Mouse (Mus musculus) gastrocnemius, postnatal 25 days (tissue): ENCODE results near the gene Cenpo. TPM values are rescaled to one million over a fixed set of nuclear protein-coding genes. Genes with fewer than 3 reads are reported as not detected.
A peak's percentile ranks its signal among the peaks of the same experiment; 100 is the strongest.

Experiments used
- DNase-seq: peaks from one replicate; pipeline ENCODE4 v3.0.0; 2022
- total RNA-seq, 2 experiments: library from RNA; stranded (reverse); gene quantifications; 1 replicate in 1 of 2; 2 replicates in 1 of 2; pipeline ENCODE4 v1.2.3; 2021

Cenpo gene
- total RNA-seq, 2 experiments from 2014 or later: 1.5 to 1.8 TPM

DNA sequence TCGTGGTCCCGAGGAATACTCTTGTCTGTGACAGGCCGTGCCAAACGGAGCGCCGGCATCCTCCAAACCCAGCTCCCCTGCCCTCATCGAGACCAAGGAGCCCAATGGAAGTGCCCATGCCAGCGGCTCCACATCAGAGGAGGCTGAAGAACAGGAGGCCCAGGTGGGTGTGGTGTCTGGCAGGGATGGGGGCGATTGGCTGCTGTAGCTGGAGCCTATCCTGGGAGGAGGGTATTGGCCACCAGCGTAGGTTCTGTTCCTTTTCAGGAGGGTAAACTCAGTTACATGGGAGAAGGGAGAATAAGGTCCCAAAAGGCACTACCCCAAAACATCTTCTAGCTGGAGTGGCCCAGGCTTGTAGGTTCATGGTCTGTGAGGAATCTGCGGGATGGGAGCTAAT is 34.8 kb downstream of the Cenpo start:
- DNase-seq: no peak

DNA sequence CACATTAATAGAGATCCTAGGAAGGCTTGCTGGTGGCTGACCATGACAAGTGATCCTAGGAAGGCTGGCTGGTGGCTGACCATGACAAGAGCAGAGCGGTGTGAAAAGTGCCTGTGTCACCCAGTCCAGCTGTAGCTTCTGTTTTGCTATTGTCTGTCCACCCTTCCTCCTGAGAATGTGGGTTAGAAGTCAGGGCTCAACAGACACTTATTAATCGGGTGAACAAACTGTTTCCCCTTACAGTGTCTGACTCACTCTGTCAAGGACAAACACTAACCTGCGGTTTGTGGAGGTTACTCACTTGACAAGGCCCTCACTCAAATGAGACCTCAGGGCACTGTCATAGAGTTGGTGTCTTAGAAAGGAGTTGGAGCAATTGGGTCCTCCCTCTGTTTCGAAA is 35.4 kb downstream of the Cenpo start:
- no peak for DNase-seq

DNA sequence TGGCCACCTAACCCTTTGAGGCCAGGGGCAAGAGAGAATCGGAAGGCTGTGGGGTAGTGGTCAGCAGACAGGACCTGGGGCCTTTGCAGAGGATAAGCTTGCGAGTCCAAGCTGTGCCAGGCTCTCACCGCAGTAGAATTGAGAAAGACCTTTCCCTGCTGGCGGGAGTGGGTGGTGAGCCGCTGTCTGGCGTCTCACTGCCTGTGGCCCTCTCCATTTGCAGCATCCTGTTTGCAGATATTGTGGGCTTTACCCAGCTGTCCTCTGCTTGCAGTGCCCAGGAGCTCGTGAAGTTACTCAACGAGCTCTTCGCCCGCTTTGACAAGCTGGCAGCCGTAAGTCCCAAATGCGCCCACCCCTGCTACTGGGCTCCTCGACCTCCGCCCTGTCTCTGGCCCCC is 39.5 kb downstream of the Cenpo start:
- DNase-seq: no peak

DNA sequence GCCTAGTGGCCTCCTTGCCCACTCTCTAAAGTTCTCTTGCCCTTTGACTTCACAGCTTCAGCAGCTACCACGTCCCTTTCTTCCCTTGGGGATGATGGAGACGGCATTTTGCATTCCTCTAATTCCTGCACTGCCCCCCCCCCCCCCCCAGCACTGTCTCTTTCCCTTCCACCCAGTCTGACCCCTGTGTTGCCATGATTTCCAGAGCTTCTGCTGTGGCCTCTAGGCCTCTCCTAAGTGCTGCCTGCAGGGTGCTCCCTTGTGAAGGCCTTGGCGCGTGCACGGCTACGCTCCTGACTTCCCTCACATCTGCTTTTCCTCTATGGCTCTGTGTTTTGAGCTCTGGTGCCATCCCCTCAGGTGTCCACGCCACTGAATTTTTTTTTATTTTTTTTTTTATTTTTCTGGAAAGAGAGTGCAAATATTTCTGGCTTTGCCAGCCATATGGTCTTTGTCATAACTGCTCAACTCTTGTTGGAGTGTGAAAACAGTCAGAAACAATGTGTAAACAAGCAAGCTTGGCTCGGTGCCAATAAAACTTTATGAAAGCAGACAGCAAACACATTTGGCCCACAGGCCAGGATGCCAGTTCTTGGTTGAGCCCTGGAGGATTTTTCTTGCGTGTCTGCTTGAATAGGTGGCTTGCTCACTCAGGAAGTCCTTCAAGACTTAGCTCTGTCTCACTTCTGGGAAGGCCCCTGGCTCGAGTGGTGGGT is 40.9 kb downstream of the Cenpo start:
- DNase-seq: no peak

DNA sequence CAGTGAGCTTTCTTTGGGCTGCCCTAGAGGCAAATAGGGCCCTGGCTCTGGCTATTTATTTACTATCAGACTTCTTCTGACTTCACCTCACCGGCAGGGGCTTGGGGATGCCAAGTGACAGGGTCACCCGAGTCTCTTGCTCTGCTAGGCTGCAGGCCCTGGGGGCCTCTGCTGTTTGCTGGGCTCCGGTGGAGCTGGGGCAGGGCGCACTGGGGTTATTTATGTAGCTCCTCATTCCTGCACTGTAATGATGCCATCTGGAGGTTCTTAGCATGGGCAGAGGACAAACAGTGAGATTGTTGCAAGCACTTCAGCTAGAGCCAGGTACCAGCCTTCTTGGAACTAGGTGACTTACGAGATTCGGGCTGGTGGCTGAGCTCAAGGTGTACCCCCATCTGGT is 41.6 kb downstream of the Cenpo start:
- DNase-seq: no peak

DNA sequence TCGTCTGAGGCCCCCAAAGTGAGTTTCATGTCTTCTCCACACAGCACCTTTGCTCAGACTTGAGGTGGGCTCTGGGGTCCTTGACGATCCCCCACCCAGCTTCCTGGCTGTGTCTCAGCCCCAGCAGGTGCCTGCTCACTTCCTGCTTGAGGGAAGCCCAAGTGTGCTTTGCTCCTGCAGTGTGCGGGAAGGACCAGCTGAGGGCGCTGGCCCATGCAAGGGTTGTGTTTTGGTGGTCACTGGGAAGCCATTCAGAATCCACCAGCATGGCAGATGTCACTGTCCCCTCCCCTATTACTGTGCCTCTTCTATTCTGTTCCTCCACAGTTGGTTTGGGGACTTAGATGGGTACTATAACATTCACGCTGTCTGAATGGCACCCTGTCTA is 45.0 kb downstream of the Cenpo start:
- DNase-seq: no peak

DNA sequence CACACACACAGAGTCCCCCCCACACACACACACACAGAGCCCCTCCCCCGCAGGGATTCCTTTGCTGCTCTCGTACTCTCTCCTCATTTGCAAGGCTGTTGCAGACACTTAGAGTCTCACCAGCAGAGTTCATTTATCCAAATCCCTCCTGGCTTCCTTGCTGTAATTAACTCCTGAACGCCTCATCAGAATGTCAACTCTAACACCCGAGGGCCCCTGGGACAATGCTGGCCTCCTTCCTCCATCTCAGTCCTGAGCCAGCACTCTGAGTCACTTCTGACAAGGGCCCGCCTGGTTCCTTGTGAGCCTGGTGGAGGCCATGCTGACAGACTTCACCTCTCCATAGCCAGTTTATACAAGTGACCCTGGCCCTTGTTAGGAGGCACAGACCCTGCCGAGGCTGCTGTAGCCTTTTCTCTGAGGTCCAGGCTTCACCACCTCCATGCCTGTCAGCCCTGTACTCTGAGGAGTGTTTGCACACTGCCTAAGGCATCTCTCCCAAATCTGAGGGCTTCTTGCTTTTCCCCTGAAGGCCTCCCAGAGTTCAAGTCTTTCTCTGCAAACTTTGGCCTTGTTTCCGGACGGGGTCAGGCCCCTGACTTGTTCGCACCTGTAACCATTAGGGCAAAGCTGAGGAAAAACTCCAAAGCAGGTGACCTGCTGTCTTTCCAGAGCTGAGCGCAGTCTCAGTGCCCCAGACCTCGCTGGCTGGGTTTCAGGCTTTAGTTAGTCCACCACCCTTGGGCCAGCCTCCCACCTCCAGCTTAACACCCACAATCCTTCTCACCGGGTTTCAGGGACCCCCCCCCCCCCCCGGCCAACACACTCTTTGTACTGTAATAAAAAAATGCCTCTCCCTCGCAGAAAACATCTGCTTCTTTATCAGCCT is 45.7 kb downstream of the Cenpo start:
- peak; percentile 69 for DNase-seq

DNA sequence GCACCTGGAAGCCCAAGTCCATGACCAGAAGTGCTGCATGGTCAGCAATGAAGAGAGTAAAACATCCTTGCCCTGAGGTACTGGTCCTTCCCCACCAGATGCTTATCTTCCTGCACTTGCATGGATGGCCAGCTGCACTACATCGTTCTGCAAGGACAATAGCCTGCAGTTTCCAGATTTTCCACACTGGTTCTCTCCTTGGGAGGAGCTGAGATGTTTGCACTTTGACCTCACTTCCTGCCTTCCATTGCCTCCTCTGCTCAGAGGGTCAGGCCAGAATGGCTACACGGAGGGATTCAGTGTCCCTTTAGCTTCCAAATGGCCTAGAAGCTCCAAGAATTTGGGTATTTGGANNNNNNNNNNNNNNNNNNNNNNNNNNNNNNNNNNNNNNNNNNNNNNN is 49.4 kb downstream of the Cenpo start:
- DNase-seq: no peak

DNA sequence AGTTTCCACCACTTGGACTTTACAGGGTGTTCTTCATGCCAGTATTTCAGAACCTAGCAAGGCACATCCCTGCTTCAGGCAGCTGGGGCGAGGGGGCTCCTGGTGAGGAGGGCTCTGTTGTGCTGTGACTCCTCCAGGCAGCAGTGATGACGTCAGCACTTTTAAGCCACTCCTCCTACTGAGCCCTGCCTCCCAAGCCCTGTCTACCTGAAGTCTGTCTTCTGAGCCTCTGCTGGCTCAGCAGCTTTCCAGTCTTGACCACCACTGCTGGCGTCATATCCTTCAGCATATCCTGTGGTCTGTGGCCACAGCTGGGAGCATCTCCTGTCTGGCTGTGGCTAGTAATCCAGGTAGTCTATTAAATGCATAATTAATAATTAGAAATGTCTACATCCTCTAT is 53.6 kb downstream of the Cenpo start:
- no peak for DNase-seq

DNA sequence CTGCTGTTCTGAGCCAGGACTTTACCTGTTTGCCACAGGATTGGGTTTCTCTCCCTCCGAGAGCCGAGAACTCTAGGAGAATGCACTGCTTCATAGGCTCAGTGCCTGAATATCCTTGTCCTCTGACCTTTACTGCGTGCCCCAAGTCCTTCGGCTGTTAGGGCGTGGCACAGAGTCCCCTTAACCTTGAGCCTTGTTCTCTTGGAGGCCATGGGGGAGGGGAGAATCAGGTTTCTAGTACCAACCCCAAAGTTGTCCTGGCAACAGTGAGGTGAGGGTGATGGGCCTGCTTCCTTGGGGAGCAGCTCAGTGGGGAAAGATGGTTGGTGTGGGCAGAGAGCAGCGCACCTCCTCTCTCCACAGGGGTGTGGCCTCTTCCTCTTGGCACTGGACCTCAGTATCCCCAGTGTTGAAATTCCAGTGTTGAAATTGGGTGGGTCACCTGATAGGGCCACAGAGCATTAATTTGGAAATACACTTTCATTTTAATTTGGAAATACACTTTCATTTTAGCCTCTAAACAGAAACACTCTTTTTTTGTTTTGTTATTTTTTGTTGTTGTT is 54.3 kb downstream of the Cenpo start:
- no peak for DNase-seq

DNA sequence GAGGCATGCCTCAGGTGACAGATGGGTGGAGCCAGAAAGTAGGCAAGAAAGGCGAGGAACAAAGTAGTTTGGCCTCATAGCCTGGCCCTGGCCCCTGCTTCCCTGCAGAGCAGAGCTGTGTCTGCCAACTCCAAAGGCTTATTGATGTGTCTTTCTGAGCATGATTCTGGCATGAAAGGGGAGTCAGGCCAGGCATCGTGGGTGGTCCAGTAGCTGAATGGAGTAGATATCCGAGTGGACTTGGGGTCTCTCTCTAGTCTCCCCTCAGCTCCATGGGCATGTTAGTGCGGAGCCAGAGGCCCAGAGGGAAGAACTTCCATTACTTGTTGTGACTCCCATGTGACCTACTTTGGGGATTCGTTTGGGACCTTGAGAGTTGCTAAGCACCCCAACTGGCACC is 55.3 kb downstream of the Cenpo start:
- DNase-seq: no peak

DNA sequence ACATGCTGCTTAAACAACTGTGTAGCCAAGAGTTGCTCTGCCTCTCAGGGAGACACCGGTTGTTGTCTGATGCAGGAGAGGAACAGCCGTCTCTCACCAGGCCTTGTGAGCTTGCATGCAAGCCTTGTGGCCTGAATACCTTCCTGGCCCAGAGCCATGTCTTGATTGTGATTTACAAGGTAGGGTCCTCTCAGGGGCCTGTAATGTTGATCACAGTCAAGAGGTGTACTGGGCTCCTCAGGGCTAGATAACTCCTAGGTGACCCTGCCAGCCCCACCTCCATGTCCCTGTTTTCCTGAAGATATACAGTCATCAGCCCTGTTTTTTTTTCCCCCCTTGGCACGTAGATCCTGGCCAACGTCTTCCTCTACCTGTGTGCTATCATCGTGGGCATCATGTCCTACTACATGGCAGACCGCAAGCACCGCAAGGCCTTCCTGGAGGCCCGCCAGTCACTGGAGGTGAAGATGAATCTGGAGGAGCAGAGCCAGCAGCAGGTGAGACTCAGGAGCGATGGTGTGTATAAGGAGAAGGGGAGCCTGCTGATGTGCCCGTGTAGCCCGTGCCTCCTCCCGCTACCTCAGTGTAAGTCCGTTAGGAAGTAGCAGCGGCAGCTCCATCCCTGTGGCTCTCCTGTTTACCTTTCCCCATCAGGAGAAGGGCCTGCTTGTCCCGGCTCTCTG is 60.8 kb downstream of the Cenpo start:
- DNase-seq: no peak

DNA sequence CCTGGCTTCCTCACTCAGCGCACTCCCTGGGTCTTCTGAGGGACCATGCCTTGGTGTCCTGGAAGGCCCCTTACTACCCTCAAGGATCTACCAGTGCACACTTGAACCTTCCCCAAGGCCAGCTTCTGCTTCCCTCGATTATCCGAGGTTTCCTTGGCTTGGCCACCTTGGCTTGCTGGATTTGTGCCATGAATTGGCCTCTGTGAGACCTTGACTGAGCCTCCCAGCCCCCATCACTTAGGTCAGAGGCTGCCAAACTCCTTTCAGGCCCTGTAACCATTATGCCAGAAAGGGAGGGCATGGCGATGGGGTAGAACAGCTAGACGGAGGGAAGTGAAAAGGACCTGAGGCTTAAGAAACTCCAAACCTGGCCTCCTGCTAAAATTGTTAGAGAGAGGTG is 64.5 kb downstream of the Cenpo start:
- DNase-seq: no peak

DNA sequence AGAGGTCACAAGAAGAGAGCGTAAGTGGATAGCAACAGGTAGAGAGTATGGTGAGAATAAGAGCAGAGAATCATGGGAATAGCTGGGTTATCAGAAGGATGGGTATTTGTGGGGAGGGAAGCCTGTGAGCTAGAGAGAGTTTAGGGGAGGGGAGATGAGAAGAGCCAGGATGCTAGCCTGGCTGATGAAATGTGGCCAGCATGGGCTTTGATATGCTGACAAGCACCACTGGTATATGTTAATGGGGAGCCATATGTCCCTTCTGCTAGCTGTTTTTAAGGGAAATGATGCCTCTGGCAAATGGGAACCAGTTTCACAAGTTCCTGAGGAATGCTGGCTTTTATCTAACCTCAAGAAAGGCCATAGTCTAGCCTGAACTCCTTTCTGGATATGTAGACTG is 65.0 kb downstream of the Cenpo start:
- DNase-seq: no peak

DNA sequence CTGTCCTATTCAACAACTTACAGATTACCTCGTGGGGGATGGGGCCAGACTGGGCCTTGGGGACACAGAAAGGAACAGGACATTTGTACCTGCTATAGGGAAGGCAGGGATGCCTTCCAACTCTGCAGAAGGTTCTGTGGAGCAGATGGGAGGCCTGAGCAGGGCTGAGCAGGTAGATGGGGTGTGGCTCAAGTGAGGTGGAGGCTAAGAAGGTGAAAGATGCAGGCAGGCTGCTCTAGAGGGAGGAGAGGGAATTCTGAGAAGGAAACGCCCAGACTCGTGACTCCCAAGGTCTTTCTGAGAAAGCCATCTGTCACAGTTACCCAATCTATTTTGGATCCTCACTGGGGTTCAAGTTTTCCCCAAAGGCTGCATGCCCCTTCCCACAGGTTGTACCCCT is 67.1 kb downstream of the Cenpo start:
- no peak for DNase-seq

DNA sequence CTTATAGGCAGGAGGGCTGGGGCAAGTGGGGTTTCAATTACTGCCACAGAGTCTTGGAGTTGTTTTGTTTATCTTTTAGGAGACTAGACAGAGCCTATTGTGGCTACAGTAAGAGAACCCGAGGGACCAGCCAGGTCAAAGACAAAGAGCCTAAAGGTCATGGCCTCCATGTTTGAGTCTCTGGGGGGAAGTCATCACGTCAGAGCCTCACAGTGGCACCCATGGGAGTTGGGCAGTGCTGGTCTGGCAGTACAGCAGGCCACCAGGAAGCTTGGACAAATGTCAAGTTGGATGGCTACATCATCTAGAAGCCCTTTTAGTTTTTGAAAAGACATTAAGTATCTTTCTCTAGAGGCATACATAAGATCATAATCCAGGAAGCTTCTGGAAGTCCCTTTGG is 71.2 kb downstream of the Cenpo start:
- no peak for DNase-seq

DNA sequence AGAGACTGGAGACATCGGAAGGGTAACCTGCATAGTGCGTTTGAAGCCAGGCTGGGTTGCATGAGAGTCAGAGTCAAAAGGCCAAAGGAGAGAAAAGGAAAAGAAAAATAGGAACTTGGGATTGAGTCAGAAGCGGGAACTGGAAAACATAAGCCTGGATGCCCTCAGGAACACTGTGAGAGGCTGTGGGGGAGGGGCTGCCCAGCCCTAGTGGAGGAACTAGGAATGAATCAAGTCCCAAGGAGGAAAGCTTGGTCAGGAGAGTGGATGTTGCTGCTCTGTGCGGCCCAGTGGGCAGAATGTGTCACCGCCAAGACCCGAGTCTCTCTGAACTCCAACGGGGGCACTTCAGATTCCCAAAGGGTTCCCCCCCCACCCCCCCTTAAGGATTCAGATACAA is 73.8 kb downstream of the Cenpo start:
- DNase-seq: no peak

DNA sequence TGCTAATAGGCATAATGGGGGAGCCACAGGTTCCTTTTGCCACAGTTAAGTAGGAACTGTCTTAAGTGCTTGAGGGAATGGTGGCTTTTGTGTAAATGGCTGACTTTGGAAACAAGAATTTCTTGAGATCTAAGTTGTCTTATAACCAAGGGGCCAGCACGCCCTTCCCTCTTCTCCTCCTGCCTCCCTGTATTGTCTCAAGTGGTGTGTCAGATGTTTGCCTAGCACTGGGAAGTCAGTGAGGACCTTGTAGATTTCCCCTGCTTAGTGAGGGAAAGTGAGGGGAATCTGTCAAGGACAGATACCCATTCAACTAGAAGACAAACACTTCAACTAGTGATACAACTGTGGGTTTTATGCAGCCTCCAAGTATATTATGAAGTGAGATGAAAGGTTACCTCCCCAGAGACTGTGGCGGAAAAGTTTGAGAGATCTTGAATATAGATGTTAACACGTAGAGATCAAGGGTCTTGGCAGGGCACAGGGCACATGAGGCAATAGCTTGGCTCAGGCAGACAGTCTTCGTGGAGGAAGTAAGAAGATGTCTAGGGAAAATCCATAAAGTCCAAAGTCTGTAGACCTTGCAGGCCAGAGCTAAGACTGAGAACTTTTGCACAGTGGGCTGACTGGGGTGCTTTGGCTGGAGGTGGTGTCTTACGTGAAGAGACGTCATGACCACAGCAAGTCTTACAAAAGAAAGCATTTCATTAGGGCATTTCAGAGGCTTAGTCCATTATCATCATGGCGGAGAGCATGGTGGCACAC is 75.0 kb downstream of the Cenpo start:
- DNase-seq: no peak

DNA sequence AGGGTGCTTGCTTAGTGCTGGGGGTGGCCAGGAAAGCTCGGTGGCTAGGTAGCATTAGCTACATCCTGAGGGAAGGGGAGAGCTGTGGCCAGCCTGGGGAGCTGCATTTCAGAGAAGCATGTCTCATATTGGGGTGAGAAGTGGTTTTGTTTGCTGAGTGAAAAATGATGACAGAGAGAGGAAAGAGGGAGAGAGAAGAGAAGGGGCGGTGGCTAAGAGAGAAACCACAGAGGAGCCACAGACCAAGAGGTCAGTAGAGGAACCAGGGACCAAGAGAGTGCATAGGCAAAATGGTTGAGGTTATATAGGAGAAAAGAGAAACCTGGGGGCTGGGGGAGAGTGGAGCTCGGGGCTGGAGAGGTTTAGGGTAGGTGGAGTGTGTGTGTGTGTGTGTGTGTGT is 75.9 kb downstream of the Cenpo start:
- DNase-seq: no peak

DNA sequence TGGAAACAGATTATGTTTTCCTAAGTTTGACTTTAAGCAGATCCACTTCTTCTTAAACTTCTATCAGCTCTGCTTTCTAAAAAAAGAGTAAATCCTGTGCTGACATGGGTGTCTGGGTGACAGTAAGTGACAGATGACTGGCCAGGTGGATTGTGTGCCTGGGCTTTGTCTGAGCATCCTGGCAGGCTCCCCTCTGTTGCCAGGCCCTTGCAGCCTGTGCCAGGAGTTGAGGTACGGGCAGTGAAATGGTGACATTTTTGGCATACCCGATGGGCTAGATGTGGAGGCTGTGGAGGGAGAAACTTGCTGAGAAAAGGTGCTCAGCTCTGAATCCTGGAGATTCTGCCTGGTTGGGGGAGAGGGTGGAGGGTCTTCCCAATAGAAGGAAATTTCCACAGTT is 76.6 kb downstream of the Cenpo start:
- no peak for DNase-seq

DNA sequence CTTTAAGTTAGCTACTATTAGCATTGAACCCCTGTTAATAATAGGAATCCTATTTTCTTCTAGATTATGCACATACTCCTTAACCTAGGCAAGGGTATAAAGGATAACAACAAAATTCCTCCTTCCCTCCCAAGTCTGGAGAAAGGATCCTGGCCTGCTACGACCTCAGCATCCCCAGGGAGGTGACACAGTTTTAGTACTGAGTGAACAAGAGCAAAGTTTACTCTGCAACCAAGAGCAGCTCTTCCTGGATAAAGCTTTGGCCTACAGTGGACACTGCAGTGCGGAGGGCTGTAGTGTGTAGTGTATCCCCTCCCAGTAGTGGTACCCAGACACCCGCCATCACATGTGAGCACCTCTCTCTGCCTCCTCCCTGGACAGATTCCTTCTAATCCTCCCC is 82.1 kb downstream of the Cenpo start:
- DNase-seq: peak; percentile 29

DNA sequence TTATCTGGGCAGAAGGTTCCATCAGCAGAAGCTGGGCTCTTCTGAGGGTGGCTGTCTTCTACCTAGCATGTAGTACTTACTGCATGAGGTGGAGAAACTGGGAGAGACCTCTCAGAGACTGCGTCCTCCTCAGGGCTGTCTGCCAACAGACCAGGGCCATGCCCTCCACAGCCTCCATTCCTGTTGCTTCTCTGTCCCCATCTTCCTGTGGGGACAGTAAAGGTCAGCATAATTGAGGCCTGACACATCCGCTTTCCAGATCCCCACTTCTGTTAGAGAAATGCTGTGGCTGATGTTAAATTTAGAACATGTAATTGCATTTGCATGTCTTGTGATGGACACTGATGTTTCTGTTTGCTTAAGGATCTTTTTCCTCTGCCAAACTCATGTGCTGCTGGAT is 83.2 kb downstream of the Cenpo start:
- DNase-seq: no peak
